Mouse (Mus musculus) layer of hippocampus, postnatal 25 days (tissue): ENCODE measurements around the gene Abcg2. TPM values are rescaled to one million over a fixed set of nuclear protein-coding genes. Genes with fewer than 3 reads are reported as not detected.

Source experiments
- total RNA-seq, 2 experiments: library from RNA; stranded (reverse); gene quantifications; 2 replicates each; pipeline ENCODE4 v1.2.3; 2021

The Abcg2 gene
- total RNA-seq, 2 experiments from 2014 or later, result 17.7 to 18.6 TPM

Other genes with a start within 250 kb of the Abcg2 start
- not detected for gene Vmn1r30, start 141.1 kb upstream of the Abcg2 start, total RNA-seq
- gene Vmn1r31, start 109.2 kb upstream of the Abcg2 start, total RNA-seq, result not detected
- gene Herc3, start 246.9 kb downstream of the Abcg2 start, total RNA-seq, result 100 to 1,000 TPM; 227 to 262 TPM